Mouse (Mus musculus) G1E (cell line): ENCODE results near the gene Hist1h3g. TPM values are rescaled to one million over a fixed set of nuclear protein-coding genes. Genes with fewer than 3 reads are reported as not detected.
"Not testable (repeated sequence)": the region's sequence is repeated elsewhere in the genome, so short reads cannot be mapped to it uniquely, and the experiment has no call there.

ENCODE experiments used
- ATAC-seq: 2 replicates; pipeline ENCODE4 v1.8.0; 2016; ENCODE audit warnings: mild to moderate bottlenecking; ENCODE audit not compliant: insufficient number of reproducible peaks, poor library complexity, low FRiP score, severe bottlenecking; ENCODE audit errors: extremely low read depth
- DNase-seq: peaks from one replicate; pipeline ENCODE4 v3.0.0; 2012; ENCODE audit warnings: low spot score
- H3K27me3 ChIP-seq: 2 replicates; pipeline ENCODE4 v1.6.1; 2012; ENCODE audit warnings: mild to moderate bottlenecking, low read length, inconsistent platforms; ENCODE audit not compliant: insufficient read depth
- H3K36me3 ChIP-seq: replicated peaks from 2 replicates; pipeline ENCODE3; 2012; ENCODE audit warnings: mild to moderate bottlenecking, inconsistent platforms
- H3K4me1 ChIP-seq: 2 replicates; pipeline ENCODE4 v1.6.1; 2012; ENCODE audit warnings: low read depth, low read length, inconsistent platforms, mixed read lengths; ENCODE audit not compliant: insufficient read depth
- H3K4me3 ChIP-seq: 2 replicates; pipeline ENCODE4 v1.5.1; 2012; ENCODE audit warnings: low read depth, mild to moderate bottlenecking, inconsistent platforms, low read length, moderate library complexity, mixed read lengths
- H3K9me3 ChIP-seq: replicated peaks from 2 replicates; pipeline ENCODE4 v1.6.1; 2012; ENCODE audit warnings: inconsistent platforms
- CTCF ChIP-seq: IDR thresholded peaks from 2 replicates; pipeline ENCODE4 v1.5.1; 2012; ENCODE audit warnings: low read depth, low read length, inconsistent platforms, mixed read lengths
- GATA1 ChIP-seq: IDR thresholded peaks from 2 replicates; pipeline ENCODE4 v1.6.1; 2012; ENCODE audit warnings: borderline replicate concordance, low read length, inconsistent platforms, mixed read lengths
- GATA2 ChIP-seq: IDR thresholded peaks from 2 replicates; pipeline ENCODE4 v1.6.1; 2012; ENCODE audit warnings: low read depth, low read length, inconsistent platforms, borderline replicate concordance
- POLR2AphosphoS5 ChIP-seq: IDR thresholded peaks from 2 replicates; pipeline ENCODE4 v1.6.1; 2012; ENCODE audit warnings: low read depth, low read length, inconsistent platforms; ENCODE audit not compliant: insufficient replicate concordance
- TAL1 ChIP-seq: conservative IDR thresholded peaks from 2 replicates; pipeline ENCODE4 v1.6.1; 2012; ENCODE audit warnings: low read depth, low read length, inconsistent platforms, mixed read lengths
- polyA plus RNA-seq: library from polyadenylated mRNA; stranded (reverse); fragments of >175 nt; gene quantifications from 2 replicates; pipeline ENCODE4 v1.2.3, GENCODE M21; 2012
- total RNA-seq, 2 experiments: library from RNA; stranded (forward) in 1 of 2; stranded (reverse) in 1 of 2; fragments of 200-1000 nt in 1 of 2; fragments of >200 nt in 1 of 2; fragmentation: Nextera tagmentation in 1 of 2; gene quantifications; 2 replicates each; pipeline ENCODE4 v1.2.3; 2014 to 2017

Hist1h3g gene
- total and polyA plus RNA-seq, 3 experiments, result 12.1 to 647 (median 217) TPM

- Histone ChIP-seq H3K27me3 (no peaks in the 10 kb centered on the region), H3K36me3 (no peaks in the 10 kb centered on the region), H3K9me3 (no peaks in the 10 kb centered on the region), H3K4me1 (peaks cover 44% of the 10 kb centered on the region), H3K4me3 (no peak overlapping the region)
- ATAC-seq (no peak), DNase-seq (no peak)
- TF ChIP-seq GATA1 (no peak), GATA2 (no peak), TAL1 (no peak), CTCF (no peak), POLR2AphosphoS5 (no peak)
These were observed 6.2 kb upstream of the Hist1h3g start for GRCm38 (mm10) chr13:23529005-23529404.

GRCm38 (mm10) chr13:23529480-23530165 lies 5.6 kb upstream of the Hist1h3g start:
- Histone ChIP-seq H3K4me3 (peak overlapping the region; percentile 35; the same call in 1 of the 2 replicates), H3K4me1 (peaks cover 40% of the 10 kb centered on the region), H3K36me3 (no peaks in the 10 kb centered on the region), H3K27me3 (no peaks in the 10 kb centered on the region), H3K9me3 (no peaks in the 10 kb centered on the region)
- TF ChIP-seq POLR2AphosphoS5 (no peak), CTCF (no peak), GATA1 (no peak), GATA2 (no peak), TAL1 (no peak)
- DNase-seq (no peak), ATAC-seq (no peak)

GRCm38 (mm10) chr13:23530181-23530900 lies 4.9 kb upstream of the Hist1h3g start:
- Histone ChIP-seq H3K27me3 (no peaks in the 10 kb centered on the region), H3K9me3 (no peaks in the 10 kb centered on the region), H3K36me3 (no peaks in the 10 kb centered on the region), H3K4me3 (peak overlapping the region; percentile 69), H3K4me1 (peaks cover 33% of the 10 kb centered on the region)
- no peak for ATAC-seq
- no peak for DNase-seq
- TF ChIP-seq CTCF, result no peak
- TF ChIP-seq GATA2, result no peak

GRCm38 (mm10) chr13:23530901-23531875 lies 4.0 kb upstream of the Hist1h3g start, which contains the start of gene Hist1h4h:
Gene Hist1h4h (plus strand): TSS chr13:23531050.
- peak; percentile 43 for ATAC-seq
- no peaks in the 10 kb centered on the region for H3K9me3 ChIP-seq
- TF ChIP-seq CTCF (no peak), POLR2AphosphoS5 (peak; percentile 98)

GRCm38 (mm10) chr13:23532262-23533075 lies 2.8 kb upstream of the Hist1h3g start:
- no peak for ATAC-seq
- no peaks in the 10 kb centered on the region for H3K27me3 ChIP-seq
- no peak for DNase-seq
- H3K4me3 ChIP-seq, result peak overlapping the region; percentile 69; the same call in 1 of the 2 replicates
- no peaks in the 10 kb centered on the region for H3K36me3 ChIP-seq
- no peak for TF ChIP-seq CTCF
- TF ChIP-seq GATA2, result no peak
- peak; percentile 95; the same call in 1 of the 2 replicates for TF ChIP-seq POLR2AphosphoS5
- TF ChIP-seq TAL1, result no peak
- TF ChIP-seq GATA1, result no peak
- H3K9me3 ChIP-seq, result no peaks in the 10 kb centered on the region
- H3K4me1 ChIP-seq, result peaks cover 25% of the 10 kb centered on the region

More at GRCm38 (mm10) chr13:23530901-23531875, 4.0 kb upstream of the Hist1h3g start, which contains the start of gene Hist1h4h:
- no peaks in the 10 kb centered on the region for H3K36me3 ChIP-seq
- peak; percentile 51 for DNase-seq
- H3K27me3 ChIP-seq, result no peaks in the 10 kb centered on the region
- peaks cover 26% of the 10 kb centered on the region for H3K4me1 ChIP-seq
- H3K4me3 ChIP-seq, result peak within 1 kb of the TSS; percentile 69

- ATAC-seq, result peak; percentile 48
- not testable (repeated sequence) for H3K9me3 ChIP-seq, H3K36me3 ChIP-seq, H3K27me3 ChIP-seq
- Histone ChIP-seq H3K4me3 (peak within 1 kb of the TSS; percentile 71), H3K4me1 (peaks cover 28% of the 10 kb centered on the region)
- DNase-seq, result peak; percentile 65
These were observed 1.5 kb upstream of the Hist1h3g start, which contains the start of gene Hist1h2af for GRCm38 (mm10) chr13:23533560-23534367. Gene Hist1h2af (plus strand): TSS chr13:23533906.
